Mouse (Mus musculus) embryonic fibroblast, embryonic 13.5 days (primary cell): ENCODE measurements around the gene Vmn2r70. TPM values are rescaled to one million over a fixed set of nuclear protein-coding genes. Genes with fewer than 3 reads are reported as not detected.

ENCODE experiments used
- H3K27ac ChIP-seq: 2 replicates; pipeline ENCODE4 v1.5.1; 2012; ENCODE audit warnings: low read length, control low read depth, inconsistent platforms; ENCODE audit not compliant: insufficient read depth
- H3K4me1 ChIP-seq: 2 replicates; pipeline ENCODE4 v1.6.1; 2011; ENCODE audit warnings: low read length; ENCODE audit not compliant: control insufficient read depth, insufficient read depth
- H3K4me3 ChIP-seq: 2 replicates; pipeline ENCODE4 v1.5.1; 2011; ENCODE audit warnings: mild to moderate bottlenecking, control low read depth, low read length; ENCODE audit not compliant: insufficient read depth
- CTCF ChIP-seq: IDR thresholded peaks from 2 replicates; pipeline ENCODE4 v1.5.1; 2011; ENCODE audit warnings: mild to moderate bottlenecking, control low read depth, low read length, moderate library complexity, borderline replicate concordance; ENCODE audit not compliant: insufficient read depth
- POLR2A ChIP-seq: IDR thresholded peaks from 2 replicates; pipeline ENCODE4 v1.6.1; 2011; ENCODE audit warnings: low read depth, mild to moderate bottlenecking, control low read depth, low read length, moderate library complexity
- polyA plus RNA-seq: library from polyadenylated mRNA; stranded (reverse); fragments of >200 nt; gene quantifications from 2 replicates; pipeline ENCODE4 v1.2.4, GENCODE M21; 2011; ENCODE audit warnings: low read depth; ENCODE audit not compliant: missing spikeins, insufficient read length

Gene Vmn2r70
- polyA plus RNA-seq, result not detected in 2 replicates

GRCm38 (mm10) chr7:85569092-85569491 is at the start of gene Vmn2r70:
Vmn2r70 (minus strand) TSS chr7:85569192.
- H3K4me1 ChIP-seq, result no peaks in the 10 kb centered on the region
- no peak for TF ChIP-seq POLR2A
- no peak for TF ChIP-seq CTCF
- H3K4me3 ChIP-seq, result no peak within 1 kb of the TSS
- no peak within 1 kb of the TSS for H3K27ac ChIP-seq

DNA sequence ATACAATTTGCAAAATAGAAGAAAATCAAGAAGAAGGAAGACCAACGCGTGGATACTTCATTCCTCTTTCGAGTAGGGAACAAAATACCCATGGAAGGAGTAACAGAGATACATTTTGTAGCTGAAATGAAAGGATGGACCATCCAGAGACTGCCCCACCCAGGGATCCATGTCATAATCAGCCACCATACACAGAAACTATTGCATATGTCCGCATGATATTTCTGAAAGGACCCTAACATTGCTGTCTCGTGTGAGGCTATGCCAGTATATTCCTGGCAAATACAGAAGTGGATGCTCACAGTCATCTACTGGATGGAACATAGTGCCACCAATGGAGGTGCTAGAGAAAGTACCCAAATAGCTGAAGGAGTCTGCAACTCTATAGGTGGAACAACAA is 6.2 kb downstream of the Vmn2r70 start, which contains the start of gene Vmn2r71:
Gene Vmn2r71, plus strand, starts transcription at position 301 of the 400 bp plus-strand sequence.
- TF ChIP-seq POLR2A (no peak), CTCF (no peak)
- Histone ChIP-seq H3K4me3 (no peak within 1 kb of the TSS), H3K27ac (no peak within 1 kb of the TSS), H3K4me1 (no peaks in the 10 kb centered on the region)

DNA sequence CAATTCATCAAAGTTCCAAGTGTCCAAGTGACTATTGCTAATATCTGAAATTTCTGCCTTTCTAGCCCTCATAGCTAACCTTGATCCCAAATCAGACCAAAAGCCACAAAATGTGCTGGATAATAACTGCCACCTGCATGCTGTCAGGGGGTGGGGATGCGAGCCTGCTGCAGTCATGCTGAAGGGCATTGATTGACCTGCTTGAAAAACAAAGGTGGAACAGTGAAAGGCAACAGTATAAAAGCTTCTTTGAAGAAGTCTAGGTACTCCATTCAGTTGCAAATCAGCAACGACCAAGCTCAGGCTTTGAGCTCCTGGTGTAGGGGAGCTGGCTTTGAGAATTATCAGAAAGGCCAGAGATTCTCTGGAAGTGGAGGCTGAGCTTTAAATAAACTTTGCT is 25.9 kb downstream of the Vmn2r70 start:
- H3K4me3 ChIP-seq, result no peak overlapping the region
- no peak overlapping the region for H3K27ac ChIP-seq
- TF ChIP-seq CTCF, result no peak
- TF ChIP-seq POLR2A, result no peak
- no peaks in the 10 kb centered on the region for H3K4me1 ChIP-seq

DNA sequence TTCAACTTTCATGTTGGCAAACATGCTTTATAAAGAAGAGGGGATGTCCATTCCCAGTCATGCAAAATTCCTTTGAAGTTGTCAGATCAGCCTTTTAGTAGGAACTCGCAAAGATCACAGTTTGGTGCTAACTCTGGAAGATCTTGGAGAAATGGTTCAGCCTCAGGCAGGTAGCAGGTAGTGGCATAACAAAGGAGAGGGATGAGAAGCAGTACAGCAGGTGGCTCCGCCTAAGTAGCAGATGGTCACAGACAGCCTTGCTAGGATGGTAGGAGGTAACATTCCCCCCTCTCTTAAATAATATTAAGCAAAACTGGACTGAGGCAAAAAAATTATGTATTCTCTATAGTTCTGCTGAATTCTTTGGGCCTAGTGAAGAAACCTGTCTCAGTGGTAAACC is 26.9 kb downstream of the Vmn2r70 start:
- TF ChIP-seq CTCF (no peak), POLR2A (no peak)
- Histone ChIP-seq H3K4me3 (no peak overlapping the region), H3K27ac (no peak overlapping the region), H3K4me1 (no peaks in the 10 kb centered on the region)

Other genes with a start within 250 kb of the Vmn2r70 start
- not detected in 2 replicates for gene Vmn2r69, start 153.3 kb downstream of the Vmn2r70 start, polyA plus RNA-seq
- not detected in 2 replicates for gene Vmn2r71, start 6.1 kb downstream of the Vmn2r70 start, polyA plus RNA-seq
- not detected in 2 replicates for gene Vmn2r72, start 185.9 kb upstream of the Vmn2r70 start, polyA plus RNA-seq